Mouse (Mus musculus) effector memory CD4-positive, alpha-beta T cell, adult 7 months (primary cell): ENCODE results near the gene Nxt2. TPM values are rescaled to one million over a fixed set of nuclear protein-coding genes. Genes with fewer than 3 reads are reported as not detected.

Source experiments
- polyA plus RNA-seq: library from polyadenylated mRNA; unstranded; fragments of 100-300 nt; shearing (Covaris generic); gene quantifications from one replicate; pipeline ENCODE4 v1.2.1, GENCODE M21; 2017

Nxt2 gene
- polyA plus RNA-seq = 10.7 TPM

DNA sequence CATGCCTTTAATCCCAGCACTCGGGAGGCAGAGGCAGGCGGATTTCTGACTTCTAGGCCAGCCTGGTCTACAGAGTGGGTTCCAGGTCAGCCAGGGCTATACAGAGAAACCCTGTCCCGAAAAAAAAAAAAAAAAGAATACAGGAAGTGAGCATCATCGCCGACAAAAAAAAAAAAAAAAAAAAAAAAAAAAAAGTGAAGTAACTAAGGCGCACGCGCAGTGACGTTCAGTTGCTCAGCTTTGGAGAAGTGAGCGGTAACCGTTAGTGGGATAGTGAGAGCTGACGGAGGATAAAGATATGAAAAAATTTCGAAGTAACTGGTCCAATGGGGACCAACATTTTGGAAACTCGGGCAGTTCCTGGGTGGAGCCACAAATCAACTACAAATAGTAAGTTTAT lies at the start of gene Nxt2:
Gene Nxt2, plus strand, starts transcription at position 229 of the 400 bp plus-strand sequence.

GRCm38 (mm10) chrX:142196831-142197230 lies 29.7 kb upstream of the Nxt2 start, which contains the start of gene Gucy2f:
Gene Gucy2f (minus strand): TSS chrX:142196931.

Other genes with a start within 250 kb of the Nxt2 start
- not detected for gene Gucy2f, start 29.8 kb upstream of the Nxt2 start, polyA plus RNA-seq
- gene Kcne1l, start 79.5 kb downstream of the Nxt2 start, polyA plus RNA-seq = not detected
- gene Acsl4, start 163.8 kb downstream of the Nxt2 start, polyA plus RNA-seq = 25.1 TPM